Mouse (Mus musculus): Measurements from ENCODE around the gene Inppl1.

Inppl1 gene

GRCm38 (mm10) chr7:101852846-101853245 is 14.8 kb upstream of the Inppl1 start:
- in situ Hi-C loops (cut with MboI; ENCODE audit: low pct_unique_long_range_greater_than_20kb in 1 of 2, low sequenced_read_pairs in 2 of 2, unreplicated experiment in 1 of 2): no loop called here

- in situ Hi-C loops (cut with MboI; ENCODE audit: low pct_unique_long_range_greater_than_20kb in 1 of 2, low sequenced_read_pairs in 2 of 2, unreplicated experiment in 1 of 2): no loop called here
Observed at GRCm38 (mm10) chr7:101851689-101852088, 13.7 kb upstream of the Inppl1 start.

GRCm38 (mm10) chr7:101847934-101848333 is 9.9 kb upstream of the Inppl1 start:
- in situ Hi-C loops (cut with MboI; ENCODE audit: low pct_unique_long_range_greater_than_20kb in 1 of 2, low sequenced_read_pairs in 2 of 2, unreplicated experiment in 1 of 2): no loop called here

GRCm38 (mm10) chr7:101844186-101844585 is 6.2 kb upstream of the Inppl1 start:
- in situ Hi-C loops (cut with MboI; ENCODE audit: low pct_unique_long_range_greater_than_20kb in 1 of 2, low sequenced_read_pairs in 2 of 2, unreplicated experiment in 1 of 2): no loop called here

GRCm38 (mm10) chr7:101837154-101837605 is 849 bp downstream of the Inppl1 start:
- in situ Hi-C loops (cut with MboI; ENCODE audit: low pct_unique_long_range_greater_than_20kb in 1 of 2, low sequenced_read_pairs in 2 of 2, unreplicated experiment in 1 of 2): no loop called here

- in situ Hi-C loops (cut with MboI; ENCODE audit: low pct_unique_long_range_greater_than_20kb in 1 of 2, low sequenced_read_pairs in 2 of 2, unreplicated experiment in 1 of 2): no loop called here
Observed at GRCm38 (mm10) chr7:101836271-101837153, 1.5 kb downstream of the Inppl1 start.

- in situ Hi-C loops (cut with MboI; ENCODE audit: low pct_unique_long_range_greater_than_20kb in 1 of 2, low sequenced_read_pairs in 2 of 2, unreplicated experiment in 1 of 2): no loop called here
Observed at GRCm38 (mm10) chr7:101835457-101836109, 2.4 kb downstream of the Inppl1 start.

- in situ Hi-C loops (cut with MboI; ENCODE audit: low pct_unique_long_range_greater_than_20kb in 1 of 2, low sequenced_read_pairs in 2 of 2, unreplicated experiment in 1 of 2): no loop called here
Observed at GRCm38 (mm10) chr7:101834903-101835302, 3.1 kb downstream of the Inppl1 start.

GRCm38 (mm10) chr7:101833916-101834584 is 4.0 kb downstream of the Inppl1 start:
- in situ Hi-C loops (cut with MboI; ENCODE audit: low pct_unique_long_range_greater_than_20kb in 1 of 2, low sequenced_read_pairs in 2 of 2, unreplicated experiment in 1 of 2): no loop called here

- in situ Hi-C loops (cut with MboI; ENCODE audit: low pct_unique_long_range_greater_than_20kb in 1 of 2, low sequenced_read_pairs in 2 of 2, unreplicated experiment in 1 of 2): no loop called here
Observed at GRCm38 (mm10) chr7:101833352-101833751, 4.7 kb downstream of the Inppl1 start.

- in situ Hi-C loops (cut with MboI; ENCODE audit: low pct_unique_long_range_greater_than_20kb in 1 of 2, low sequenced_read_pairs in 2 of 2, unreplicated experiment in 1 of 2): no loop called here
Observed at GRCm38 (mm10) chr7:101832372-101832771, 5.7 kb downstream of the Inppl1 start.

GRCm38 (mm10) chr7:101831437-101831836 is 6.6 kb downstream of the Inppl1 start:
- in situ Hi-C loops (cut with MboI; ENCODE audit: low pct_unique_long_range_greater_than_20kb in 1 of 2, low sequenced_read_pairs in 2 of 2, unreplicated experiment in 1 of 2): no loop called here

- in situ Hi-C loops (cut with MboI; ENCODE audit: low pct_unique_long_range_greater_than_20kb in 1 of 2, low sequenced_read_pairs in 2 of 2, unreplicated experiment in 1 of 2): no loop called here
Observed at GRCm38 (mm10) chr7:101830373-101830772, 7.7 kb downstream of the Inppl1 start.

GRCm38 (mm10) chr7:101823758-101824630 is 14.0 kb downstream of the Inppl1 start:
- in situ Hi-C loops (cut with MboI; ENCODE audit: low pct_unique_long_range_greater_than_20kb in 1 of 2, low sequenced_read_pairs in 2 of 2, unreplicated experiment in 1 of 2): loop anchor here in 1 of 2 experiments (10.0 kb wide), 1 partner anchor 159 kb away; the partner anchor contains the start of gene Clpb

GRCm38 (mm10) chr7:101822836-101823757 is 14.9 kb downstream of the Inppl1 start:
- in situ Hi-C loops (cut with MboI; ENCODE audit: low pct_unique_long_range_greater_than_20kb in 1 of 2, low sequenced_read_pairs in 2 of 2, unreplicated experiment in 1 of 2): loop anchor here in 1 of 2 experiments (10.0 kb wide), 1 partner anchor 158 kb away; the partner anchor contains the start of gene Clpb

- in situ Hi-C loops (cut with MboI; ENCODE audit: low pct_unique_long_range_greater_than_20kb in 1 of 2, low sequenced_read_pairs in 2 of 2, unreplicated experiment in 1 of 2): loop anchor here in 1 of 2 experiments (10.0 kb wide), 1 partner anchor 157 kb away; the partner anchor contains the start of gene Clpb
Observed at GRCm38 (mm10) chr7:101821571-101822501, 16.2 kb downstream of the Inppl1 start.
